Mouse (Mus musculus): ENCODE data around the gene Gde1.

DNA sequence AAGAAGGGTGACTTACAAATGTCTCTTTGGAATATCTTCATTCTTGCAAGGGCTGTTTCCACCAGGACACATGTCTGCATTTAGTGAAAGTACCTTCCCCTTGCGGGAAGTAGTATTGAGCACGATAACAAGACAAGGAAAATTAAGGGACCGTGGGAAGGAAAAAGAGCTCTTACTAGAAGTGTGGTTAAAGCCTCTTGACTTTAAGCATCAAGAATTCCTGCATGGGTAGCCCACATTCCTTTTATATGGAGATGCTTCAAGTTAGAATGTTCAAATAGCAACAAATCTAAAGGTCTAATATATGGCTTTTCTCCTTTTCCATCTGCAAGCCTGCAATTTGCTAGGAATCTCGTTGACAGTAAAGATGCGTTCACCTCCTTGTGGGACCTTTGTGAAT lies 910 bp upstream of the Gde1 start:
- TF ChIP-seq ZC3H11A (IDR thresholded peaks at IDR 0.05; ENCODE audit: borderline replicate concordance, low read depth, low read length) (no peak), MAFK (IDR thresholded peaks at IDR 0.05; ENCODE audit: insufficient read depth, low read depth, low read length) (no peak)
